Mouse (Mus musculus) adrenal gland, postnatal 25 days (tissue): ENCODE results near the gene Kif1b. TPM values are rescaled to one million over a fixed set of nuclear protein-coding genes. Genes with fewer than 3 reads are reported as not detected.
"Not testable (repeated sequence)": the region's sequence is repeated elsewhere in the genome, so short reads cannot be mapped to it uniquely, and the experiment has no call there.

Experiments used
- DNase-seq: peaks from one replicate; pipeline ENCODE4 v3.0.0; 2021; ENCODE audit warnings: mixed read lengths
- total RNA-seq: library from RNA; stranded (reverse); gene quantifications from 2 replicates; pipeline ENCODE4 v1.2.3, GENCODE M21; 2021

Kif1b gene
- total RNA-seq, 1 experiment from 2014 or later: 199 TPM

- DNase-seq: no peak
These were observed 37.0 kb downstream of the Kif1b start for GRCm38 (mm10) chr4:149270541-149270940.

GRCm38 (mm10) chr4:149269026-149269425 is 38.5 kb downstream of the Kif1b start:
- no peak for DNase-seq

GRCm38 (mm10) chr4:149264895-149265294 is 42.6 kb downstream of the Kif1b start:
- no peak for DNase-seq

- no peak for DNase-seq
These were observed 44.3 kb downstream of the Kif1b start for GRCm38 (mm10) chr4:149263218-149263617.

GRCm38 (mm10) chr4:149261466-149261865 is 46.0 kb downstream of the Kif1b start:
- no peak for DNase-seq

- DNase-seq: no peak
These were observed 46.6 kb downstream of the Kif1b start for GRCm38 (mm10) chr4:149260911-149261310.

GRCm38 (mm10) chr4:149259391-149260094 is 48.0 kb downstream of the Kif1b start:
- no peak for DNase-seq

- DNase-seq: no peak
These were observed 48.6 kb downstream of the Kif1b start for GRCm38 (mm10) chr4:149258926-149259325.

- no peak for DNase-seq
These were observed 50.8 kb downstream of the Kif1b start for GRCm38 (mm10) chr4:149256511-149257300.

- no peak for DNase-seq
These were observed 51.9 kb downstream of the Kif1b start for GRCm38 (mm10) chr4:149255277-149256270.

GRCm38 (mm10) chr4:149254827-149255226 is 52.7 kb downstream of the Kif1b start:
- DNase-seq: no peak

- DNase-seq: no peak
These were observed 58.2 kb downstream of the Kif1b start for GRCm38 (mm10) chr4:149249311-149249710.

GRCm38 (mm10) chr4:149247772-149248171 is 59.7 kb downstream of the Kif1b start:
- no peak for DNase-seq

- DNase-seq: no peak
These were observed 60.3 kb downstream of the Kif1b start for GRCm38 (mm10) chr4:149247156-149247633.

GRCm38 (mm10) chr4:149246578-149247155 is 60.8 kb downstream of the Kif1b start:
- DNase-seq: no peak

GRCm38 (mm10) chr4:149237011-149237410 is 70.5 kb downstream of the Kif1b start:
- no peak for DNase-seq

- no peak for DNase-seq
These were observed 73.6 kb downstream of the Kif1b start for GRCm38 (mm10) chr4:149233938-149234337.

- DNase-seq: not testable (repeated sequence)
These were observed 78.8 kb downstream of the Kif1b start for GRCm38 (mm10) chr4:149228682-149229081.

GRCm38 (mm10) chr4:149228256-149228655 is 79.2 kb downstream of the Kif1b start:
- DNase-seq: no peak

GRCm38 (mm10) chr4:149226311-149226710 is 81.2 kb downstream of the Kif1b start:
- no peak for DNase-seq

GRCm38 (mm10) chr4:149223453-149223852 is 84.0 kb downstream of the Kif1b start:
- no peak for DNase-seq

GRCm38 (mm10) chr4:149220481-149220880 is 87.0 kb downstream of the Kif1b start:
- DNase-seq: no peak
